Mouse (Mus musculus): ENCODE results near the gene Epas1.

The Epas1 gene

GRCm38 (mm10) chr17:86815016-86815865 is 61.7 kb downstream of the Epas1 start:
- Histone ChIP-seq H3K27me3 (ENCODE audit: insufficient read depth, low read length) (no peaks in the 10 kb centered on the region), H3K4me3 (replicated peaks; ENCODE audit: low read length) (no peak overlapping the region), H3K9me3 (ENCODE audit: low read length) (no peaks in the 10 kb centered on the region), H3K4me1 (replicated peaks; ENCODE audit: low read depth, low read length) (peaks cover 15% of the 10 kb centered on the region), H3K36me3 (ENCODE audit: insufficient read depth, low read length) (peaks cover 71% of the 10 kb centered on the region)
- no peak for TF ChIP-seq POU5F1 (IDR thresholded peaks at IDR 0.05; ENCODE audit: borderline replicate concordance, low read length)
- TF ChIP-seq NANOG (IDR thresholded peaks at IDR 0.05; ENCODE audit: borderline replicate concordance, low read length) = no peak
- no peak for TF ChIP-seq CTCF (conservative IDR thresholded peaks at IDR 0.05; ENCODE audit: low read length)

GRCm38 (mm10) chr17:86822017-86822737 is 68.7 kb downstream of the Epas1 start:
- Histone ChIP-seq H3K27me3 (ENCODE audit: insufficient read depth, low read length) (no peaks in the 10 kb centered on the region), H3K36me3 (ENCODE audit: insufficient read depth, low read length) (peaks cover 89% of the 10 kb centered on the region)
- TF ChIP-seq NANOG (IDR thresholded peaks at IDR 0.05; ENCODE audit: borderline replicate concordance, low read length) (no peak), CTCF (conservative IDR thresholded peaks at IDR 0.05; ENCODE audit: low read length) (no peak), POU5F1 (IDR thresholded peaks at IDR 0.05; ENCODE audit: borderline replicate concordance, low read length) (no peak)

GRCm38 (mm10) chr17:86824502-86825162 is 71.1 kb downstream of the Epas1 start:
- Histone ChIP-seq H3K9me3 (ENCODE audit: low read length) (no peaks in the 10 kb centered on the region), H3K36me3 (ENCODE audit: insufficient read depth, low read length) (peaks cover 99% of the 10 kb centered on the region), H3K4me3 (replicated peaks; ENCODE audit: low read length) (no peak overlapping the region), H3K4me1 (replicated peaks; ENCODE audit: low read depth, low read length) (peaks cover 10% of the 10 kb centered on the region; the same call in 1 of the 2 replicates), H3K27me3 (ENCODE audit: insufficient read depth, low read length) (no peaks in the 10 kb centered on the region)
- TF ChIP-seq NANOG (IDR thresholded peaks at IDR 0.05; ENCODE audit: borderline replicate concordance, low read length) = no peak
- no peak for TF ChIP-seq CTCF (conservative IDR thresholded peaks at IDR 0.05; ENCODE audit: low read length)
- TF ChIP-seq POU5F1 (IDR thresholded peaks at IDR 0.05; ENCODE audit: borderline replicate concordance, low read length) = no peak

More at GRCm38 (mm10) chr17:86822017-86822737, 68.7 kb downstream of the Epas1 start:
- H3K4me1 ChIP-seq (replicated peaks; ENCODE audit: low read depth, low read length) = peaks cover 14% of the 10 kb centered on the region
- no peak overlapping the region for H3K4me3 ChIP-seq (replicated peaks; ENCODE audit: low read length)
- H3K9me3 ChIP-seq (ENCODE audit: low read length) = no peaks in the 10 kb centered on the region

- TF ChIP-seq NANOG (IDR thresholded peaks at IDR 0.05; ENCODE audit: borderline replicate concordance, low read length) = no peak
- no peak for TF ChIP-seq CTCF (conservative IDR thresholded peaks at IDR 0.05; ENCODE audit: low read length)
- no peak for TF ChIP-seq POU5F1 (IDR thresholded peaks at IDR 0.05; ENCODE audit: borderline replicate concordance, low read length)
- H3K27me3 ChIP-seq (ENCODE audit: insufficient read depth, low read length) = no peaks in the 10 kb centered on the region
- no peaks in the 10 kb centered on the region for H3K9me3 ChIP-seq (ENCODE audit: low read length)
- H3K36me3 ChIP-seq (ENCODE audit: insufficient read depth, low read length) = peaks cover 99% of the 10 kb centered on the region
- no peak overlapping the region for H3K4me3 ChIP-seq (replicated peaks; ENCODE audit: low read length)
- H3K4me1 ChIP-seq (replicated peaks; ENCODE audit: low read depth, low read length) = peaks cover 10% of the 10 kb centered on the region; the same call in 1 of the 2 replicates
Measured at GRCm38 (mm10) chr17:86825163-86825902, 71.8 kb downstream of the Epas1 start.

- no peak for TF ChIP-seq POU5F1 (IDR thresholded peaks at IDR 0.05; ENCODE audit: borderline replicate concordance, low read length)
- no peak for TF ChIP-seq CTCF (conservative IDR thresholded peaks at IDR 0.05; ENCODE audit: low read length)
- no peak for TF ChIP-seq NANOG (IDR thresholded peaks at IDR 0.05; ENCODE audit: borderline replicate concordance, low read length)
- Histone ChIP-seq H3K4me3 (replicated peaks; ENCODE audit: low read length) (no peak overlapping the region), H3K4me1 (replicated peaks; ENCODE audit: low read depth, low read length) (peaks cover 15% of the 10 kb centered on the region), H3K27me3 (ENCODE audit: insufficient read depth, low read length) (no peaks in the 10 kb centered on the region), H3K9me3 (ENCODE audit: low read length) (no peaks in the 10 kb centered on the region), H3K36me3 (ENCODE audit: insufficient read depth, low read length) (peaks cover 97% of the 10 kb centered on the region)
Measured at GRCm38 (mm10) chr17:86826376-86826775, 72.9 kb downstream of the Epas1 start.

- Histone ChIP-seq H3K4me3 (replicated peaks; ENCODE audit: low read length) (no peak overlapping the region), H3K36me3 (ENCODE audit: insufficient read depth, low read length) (peaks cover 85% of the 10 kb centered on the region), H3K27me3 (ENCODE audit: insufficient read depth, low read length) (no peaks in the 10 kb centered on the region), H3K4me1 (replicated peaks; ENCODE audit: low read depth, low read length) (peaks cover 21% of the 10 kb centered on the region), H3K9me3 (ENCODE audit: low read length) (no peaks in the 10 kb centered on the region)
- TF ChIP-seq POU5F1 (IDR thresholded peaks at IDR 0.05; ENCODE audit: borderline replicate concordance, low read length) (no peak), CTCF (conservative IDR thresholded peaks at IDR 0.05; ENCODE audit: low read length) (no peak), NANOG (IDR thresholded peaks at IDR 0.05; ENCODE audit: borderline replicate concordance, low read length) (no peak)
Measured at GRCm38 (mm10) chr17:86827391-86828165, 74.1 kb downstream of the Epas1 start.

GRCm38 (mm10) chr17:86828500-86828899 is 75.0 kb downstream of the Epas1 start:
- Histone ChIP-seq H3K27me3 (ENCODE audit: insufficient read depth, low read length) (no peaks in the 10 kb centered on the region), H3K9me3 (ENCODE audit: low read length) (no peaks in the 10 kb centered on the region), H3K4me1 (replicated peaks; ENCODE audit: low read depth, low read length) (peaks cover 22% of the 10 kb centered on the region), H3K36me3 (ENCODE audit: insufficient read depth, low read length) (peaks cover 83% of the 10 kb centered on the region), H3K4me3 (replicated peaks; ENCODE audit: low read length) (no peak overlapping the region)
- TF ChIP-seq NANOG (IDR thresholded peaks at IDR 0.05; ENCODE audit: borderline replicate concordance, low read length) = no peak
- no peak for TF ChIP-seq CTCF (conservative IDR thresholded peaks at IDR 0.05; ENCODE audit: low read length)
- no peak for TF ChIP-seq POU5F1 (IDR thresholded peaks at IDR 0.05; ENCODE audit: borderline replicate concordance, low read length)
